Mouse (Mus musculus): Measurements from ENCODE around the gene Elovl6. TPM values are rescaled to one million over a fixed set of nuclear protein-coding genes. Genes with fewer than 3 reads are reported as not detected.
A peak's percentile ranks its signal among the peaks of the same experiment; 100 is the strongest.

The Elovl6 gene
- polyA plus RNA-seq, 1 experiment from 2014 or later = 33.5 TPM

- Histone ChIP-seq H3K4me3 (no peak overlapping the region), H3K27ac (no peak overlapping the region), H3K4me1 (peaks cover 21% of the 10 kb centered on the region), H3K9ac (no peak overlapping the region), H3K4me2 (no peak overlapping the region), H3K27me3 (no peaks in the 10 kb centered on the region), H3K36me3 (ENCODE audit: poor library complexity, severe bottlenecking) (peaks cover 35% of the 10 kb centered on the region), H3K9me3 (replicated peaks) (peaks cover 6% of the 10 kb centered on the region; the same call in 1 of the 2 replicates)
- 71% methylated on average over 1 of the region's 1 CpGs for WGBS
- no peak for ATAC-seq
These were observed 13.1 kb downstream of the Elovl6 start for GRCm38 (mm10) chr3:129545228-129545627.

GRCm38 (mm10) chr3:129545801-129546200, 13.6 kb downstream of the Elovl6 start:
- WGBS = 84% methylated on average over 6 of the region's 6 CpGs
- no peak overlapping the region for H3K4me3 ChIP-seq
- peaks cover 6% of the 10 kb centered on the region; the same call in 1 of the 2 replicates for H3K9me3 ChIP-seq (replicated peaks)
- no peak overlapping the region for H3K9ac ChIP-seq
- peaks cover 37% of the 10 kb centered on the region for H3K36me3 ChIP-seq (ENCODE audit: poor library complexity, severe bottlenecking)
- H3K4me2 ChIP-seq = no peak overlapping the region
- peak; percentile 54; the same call in 1 of the 2 replicates for ATAC-seq
- peaks cover 21% of the 10 kb centered on the region for H3K4me1 ChIP-seq
- no peak overlapping the region for H3K27ac ChIP-seq
- no peaks in the 10 kb centered on the region for H3K27me3 ChIP-seq

GRCm38 (mm10) chr3:129547837-129548435, 15.8 kb downstream of the Elovl6 start:
- H3K4me1 ChIP-seq = peaks cover 21% of the 10 kb centered on the region
- ATAC-seq = no peak
- no peak overlapping the region for H3K4me3 ChIP-seq
- H3K4me2 ChIP-seq = no peak overlapping the region
- peaks cover 6% of the 10 kb centered on the region; the same call in 1 of the 2 replicates for H3K9me3 ChIP-seq (replicated peaks)
- H3K9ac ChIP-seq = no peak overlapping the region
- H3K27ac ChIP-seq = no peak overlapping the region
- peaks cover 24% of the 10 kb centered on the region for H3K36me3 ChIP-seq (ENCODE audit: poor library complexity, severe bottlenecking)
- WGBS = 66% methylated on average over 8 of the region's 8 CpGs
- H3K27me3 ChIP-seq = no peaks in the 10 kb centered on the region

- 12% methylated on average over 7 of the region's 8 CpGs for WGBS
- H3K27ac ChIP-seq = no peak overlapping the region
- no peaks in the 10 kb centered on the region for H3K27me3 ChIP-seq
- H3K4me1 ChIP-seq = peaks cover 21% of the 10 kb centered on the region
- H3K36me3 ChIP-seq (ENCODE audit: poor library complexity, severe bottlenecking) = peaks cover 16% of the 10 kb centered on the region
- 0 out of 2 replicates have a peak, but pooled peaks cover under 1% of the 10 kb centered on the region for H3K9me3 ChIP-seq (replicated peaks)
- H3K9ac ChIP-seq = no peak overlapping the region
- H3K4me3 ChIP-seq = no peak overlapping the region
- no peak overlapping the region for H3K4me2 ChIP-seq
- no peak for ATAC-seq
These were observed 16.6 kb downstream of the Elovl6 start for GRCm38 (mm10) chr3:129548760-129549159.

- Histone ChIP-seq H3K36me3 (ENCODE audit: poor library complexity, severe bottlenecking) (peaks cover 8% of the 10 kb centered on the region; the same call in 1 of the 2 replicates), H3K4me2 (no peak overlapping the region), H3K9ac (no peak overlapping the region), H3K27me3 (no peaks in the 10 kb centered on the region), H3K4me3 (no peak overlapping the region), H3K27ac (no peak overlapping the region), H3K9me3 (replicated peaks) (no peaks in the 10 kb centered on the region), H3K4me1 (peaks cover 21% of the 10 kb centered on the region)
- no peak for ATAC-seq
- WGBS = 33% methylated on average over 5 of the region's 5 CpGs
These were observed 17.4 kb downstream of the Elovl6 start for GRCm38 (mm10) chr3:129549546-129549945.

- H3K4me1 ChIP-seq = peaks cover 14% of the 10 kb centered on the region; the same call in 1 of the 2 replicates
- WGBS = 76% methylated on average over 9 of the region's 9 CpGs
- no peaks in the 10 kb centered on the region for H3K9me3 ChIP-seq (replicated peaks)
- H3K27ac ChIP-seq = no peak overlapping the region
- no peak for ATAC-seq
- H3K4me3 ChIP-seq = no peak overlapping the region
- H3K9ac ChIP-seq = no peak overlapping the region
- no peak overlapping the region for H3K4me2 ChIP-seq
- H3K36me3 ChIP-seq (ENCODE audit: poor library complexity, severe bottlenecking) = peaks cover 7% of the 10 kb centered on the region; the same call in 1 of the 2 replicates
- H3K27me3 ChIP-seq = no peaks in the 10 kb centered on the region
These were observed 19.6 kb downstream of the Elovl6 start for GRCm38 (mm10) chr3:129551581-129552290.

- 85% methylated on average over 6 of the region's 6 CpGs for WGBS
- H3K9ac ChIP-seq = no peak overlapping the region
- ATAC-seq = no peak
- no peak overlapping the region for H3K27ac ChIP-seq
- no peaks in the 10 kb centered on the region for H3K9me3 ChIP-seq (replicated peaks)
- H3K4me1 ChIP-seq = peaks cover 14% of the 10 kb centered on the region; the same call in 1 of the 2 replicates
- H3K27me3 ChIP-seq = no peaks in the 10 kb centered on the region
- H3K36me3 ChIP-seq (ENCODE audit: poor library complexity, severe bottlenecking) = peaks cover 7% of the 10 kb centered on the region; the same call in 1 of the 2 replicates
- H3K4me3 ChIP-seq = no peak overlapping the region
- no peak overlapping the region for H3K4me2 ChIP-seq
These were observed 20.2 kb downstream of the Elovl6 start for GRCm38 (mm10) chr3:129552370-129552769.

GRCm38 (mm10) chr3:129553173-129553572, 21.0 kb downstream of the Elovl6 start:
- ATAC-seq = no peak
- Histone ChIP-seq H3K9me3 (replicated peaks) (no peaks in the 10 kb centered on the region), H3K9ac (no peak overlapping the region), H3K4me1 (peaks cover 11% of the 10 kb centered on the region; the same call in 1 of the 2 replicates), H3K4me2 (no peak overlapping the region), H3K36me3 (ENCODE audit: poor library complexity, severe bottlenecking) (peaks cover 7% of the 10 kb centered on the region; the same call in 1 of the 2 replicates), H3K4me3 (no peak overlapping the region), H3K27me3 (no peaks in the 10 kb centered on the region), H3K27ac (no peak overlapping the region)
- WGBS = 93% methylated on average over 9 of the region's 9 CpGs

- no peaks in the 10 kb centered on the region for H3K9me3 ChIP-seq (replicated peaks)
- whole genome bisulfite sequencing = 94% methylated on average over 10 of the region's 10 CpGs
- peaks cover 7% of the 10 kb centered on the region; the same call in 1 of the 2 replicates for H3K36me3 ChIP-seq (ENCODE audit: poor library complexity, severe bottlenecking)
- H3K9ac ChIP-seq = no peak overlapping the region
- no peak overlapping the region for H3K27ac ChIP-seq
- H3K4me2 ChIP-seq = no peak overlapping the region
- peaks cover 10% of the 10 kb centered on the region; the same call in 1 of the 2 replicates for H3K4me1 ChIP-seq
- no peak for ATAC-seq
- H3K4me3 ChIP-seq = no peak overlapping the region
- no peaks in the 10 kb centered on the region for H3K27me3 ChIP-seq
These were observed 21.5 kb downstream of the Elovl6 start for GRCm38 (mm10) chr3:129553661-129554060.

- Histone ChIP-seq H3K4me3 (no peak overlapping the region), H3K4me2 (no peak overlapping the region), H3K27me3 (no peaks in the 10 kb centered on the region), H3K27ac (no peak overlapping the region), H3K4me1 (0 out of 2 replicates have a peak, but pooled peaks cover 4% of the 10 kb centered on the region), H3K9ac (no peak overlapping the region), H3K9me3 (replicated peaks) (no peaks in the 10 kb centered on the region), H3K36me3 (ENCODE audit: poor library complexity, severe bottlenecking) (peaks cover 7% of the 10 kb centered on the region; the same call in 1 of the 2 replicates)
- 92% methylated on average over 4 of the region's 4 CpGs for WGBS
- no peak for ATAC-seq
These were observed 22.3 kb downstream of the Elovl6 start for GRCm38 (mm10) chr3:129554436-129554835.

GRCm38 (mm10) chr3:129557048-129557447, 24.9 kb downstream of the Elovl6 start:
- H3K27me3 ChIP-seq = no peaks in the 10 kb centered on the region
- no peak overlapping the region for H3K27ac ChIP-seq
- H3K4me1 ChIP-seq = 0 out of 2 replicates have a peak, but pooled peaks cover 4% of the 10 kb centered on the region
- peaks cover 6% of the 10 kb centered on the region; the same call in 1 of the 2 replicates for H3K36me3 ChIP-seq (ENCODE audit: poor library complexity, severe bottlenecking)
- no peak for ATAC-seq
- H3K9me3 ChIP-seq (replicated peaks) = no peaks in the 10 kb centered on the region
- H3K4me3 ChIP-seq = no peak overlapping the region
- WGBS = 93% methylated on average over 9 of the region's 9 CpGs
- H3K4me2 ChIP-seq = no peak overlapping the region
- H3K9ac ChIP-seq = no peak overlapping the region

GRCm38 (mm10) chr3:129557566-129557965, 25.4 kb downstream of the Elovl6 start:
- Histone ChIP-seq H3K27me3 (no peaks in the 10 kb centered on the region), H3K4me3 (no peak overlapping the region)
- ATAC-seq = no peak

More at GRCm38 (mm10) chr3:129557566-129557965, 25.4 kb downstream of the Elovl6 start:
- 84% methylated on average over 7 of the region's 7 CpGs for whole genome bisulfite sequencing
- Histone ChIP-seq H3K9me3 (replicated peaks) (no peaks in the 10 kb centered on the region), H3K4me2 (no peak overlapping the region), H3K36me3 (ENCODE audit: poor library complexity, severe bottlenecking) (peaks cover 6% of the 10 kb centered on the region; the same call in 1 of the 2 replicates), H3K4me1 (0 out of 2 replicates have a peak, but pooled peaks cover 4% of the 10 kb centered on the region), H3K27ac (no peak overlapping the region), H3K9ac (no peak overlapping the region)

All from forebrain, embryonic 13.5 days (tissue).